Mouse (Mus musculus): Measurements from ENCODE around the gene Slc11a1. TPM values are rescaled to one million over a fixed set of nuclear protein-coding genes. Genes with fewer than 3 reads are reported as not detected.

Gene Slc11a1
- polyA plus RNA-seq, 1 experiment, result 1.0 TPM

DNA sequence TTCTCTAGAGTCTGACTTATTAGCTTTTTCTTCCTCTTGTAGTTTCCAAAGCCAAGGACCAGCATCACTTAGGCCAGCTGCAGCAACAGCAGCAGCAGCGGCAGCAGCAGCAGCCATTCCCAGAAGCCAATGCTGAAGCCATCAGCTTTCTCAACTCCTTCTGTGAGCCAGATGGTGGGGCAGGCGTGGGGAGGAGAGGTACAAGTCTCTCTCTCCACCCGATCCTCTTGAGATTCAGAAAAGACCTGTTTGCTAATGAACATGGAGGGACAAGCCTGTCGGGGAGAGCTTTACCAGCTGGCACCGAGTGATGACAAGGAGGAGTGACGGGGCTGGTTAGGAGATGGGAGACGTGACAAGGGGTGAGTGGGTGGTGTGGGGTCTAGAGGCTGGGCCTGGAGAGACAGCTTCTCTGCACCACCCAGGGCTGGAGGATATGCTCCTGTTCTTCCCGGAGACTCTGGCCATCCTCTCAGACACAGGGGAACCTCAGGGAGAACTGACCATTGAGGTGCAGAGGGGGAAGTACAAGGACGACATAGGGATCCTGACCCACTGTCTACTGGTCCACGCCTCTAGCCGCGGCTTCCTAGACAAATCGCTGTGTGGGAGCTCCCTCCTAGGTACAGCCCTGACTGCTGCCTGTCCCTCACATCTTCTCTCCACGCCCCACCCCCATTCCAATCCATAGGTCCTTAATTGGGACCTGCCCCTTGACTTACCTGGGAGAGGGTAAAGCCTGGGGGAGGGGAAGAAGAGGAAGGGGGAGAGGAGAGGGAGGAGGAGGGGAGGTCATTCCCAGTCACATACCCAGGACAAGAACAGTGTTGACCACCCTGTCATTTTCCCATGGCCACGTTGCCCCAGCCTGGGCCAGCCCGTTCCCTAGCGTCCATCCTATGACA lies 12.4 kb upstream of the Slc11a1 start:
- TF ChIP-seq MYOD1 (IDR thresholded peaks at IDR 0.05; ENCODE audit: control insufficient read depth in 1 of 3, insufficient read length in 2 of 3, low read depth in 2 of 3), result no peak
- no peak for TF ChIP-seq USF1 (IDR thresholded peaks at IDR 0.05; ENCODE audit: low read depth)
- no peak for TF ChIP-seq MYOG (IDR thresholded peaks at IDR 0.05; ENCODE audit: control insufficient read depth in 1 of 3, insufficient read depth in 1 of 3, insufficient read length in 2 of 3, low read depth in 2 of 3)
- no peak for TF ChIP-seq POLR2A (IDR thresholded peaks at IDR 0.05; ENCODE audit: insufficient read length, low read depth)
- no peak for TF ChIP-seq TCF3 (IDR thresholded peaks at IDR 0.05; ENCODE audit: insufficient read length, low read depth)
- no peak for TF ChIP-seq SRF (IDR thresholded peaks at IDR 0.05; ENCODE audit: control insufficient read depth, insufficient read length, low read depth)
- H3K27me3 ChIP-seq (ENCODE audit: control insufficient read depth, insufficient read depth, insufficient read length), result no peaks in the 10 kb centered on the region
- no peak overlapping the region for H3K4me3 ChIP-seq
- no peak overlapping the region for H3ac ChIP-seq (ENCODE audit: control insufficient read depth, insufficient read length)
- H3K79me2 ChIP-seq (ENCODE audit: control insufficient read depth, insufficient read depth), result no peaks in the 10 kb centered on the region
- H3K36me3 ChIP-seq (ENCODE audit: control insufficient read depth, insufficient read depth), result no peaks in the 10 kb centered on the region
- H3K4me2 ChIP-seq (ENCODE audit: low read depth), result no peak overlapping the region

DNA sequence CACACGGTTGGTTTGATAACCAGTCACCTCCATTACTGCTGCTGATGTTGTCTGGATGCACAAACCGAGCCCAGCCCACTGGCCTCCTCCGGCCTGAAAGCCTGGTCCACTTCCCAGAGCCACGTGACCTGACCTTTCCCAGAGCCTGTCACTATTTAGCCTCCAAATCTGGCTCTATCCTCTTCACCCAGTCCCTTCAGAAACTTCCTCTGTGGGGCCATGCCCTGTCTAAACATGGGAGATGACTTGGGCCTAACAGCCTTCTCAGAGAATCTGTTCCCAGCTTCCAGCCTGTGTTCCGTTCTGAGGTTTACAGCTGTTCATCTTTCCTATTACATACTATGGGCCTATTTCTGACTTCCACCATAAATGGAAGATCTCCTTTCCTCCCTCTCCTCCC lies 11.6 kb upstream of the Slc11a1 start:
- Histone ChIP-seq H3K36me3 (ENCODE audit: control insufficient read depth, insufficient read depth) (no peaks in the 10 kb centered on the region), H3K4me3 (no peak overlapping the region), H3ac (ENCODE audit: control insufficient read depth, insufficient read length) (no peak overlapping the region), H3K79me2 (ENCODE audit: control insufficient read depth, insufficient read depth) (no peaks in the 10 kb centered on the region), H3K4me2 (ENCODE audit: low read depth) (no peak overlapping the region), H3K27me3 (ENCODE audit: control insufficient read depth, insufficient read depth, insufficient read length) (no peaks in the 10 kb centered on the region)
- TF ChIP-seq MYOG (IDR thresholded peaks at IDR 0.05; ENCODE audit: control insufficient read depth in 1 of 3, insufficient read depth in 1 of 3, insufficient read length in 2 of 3, low read depth in 2 of 3) (no peak), POLR2AphosphoS2 (IDR thresholded peaks at IDR 0.05; ENCODE audit: insufficient read length, low read depth) (no peak), REST (IDR thresholded peaks at IDR 0.05; ENCODE audit: insufficient read depth, insufficient read length) (no peak)

DNA sequence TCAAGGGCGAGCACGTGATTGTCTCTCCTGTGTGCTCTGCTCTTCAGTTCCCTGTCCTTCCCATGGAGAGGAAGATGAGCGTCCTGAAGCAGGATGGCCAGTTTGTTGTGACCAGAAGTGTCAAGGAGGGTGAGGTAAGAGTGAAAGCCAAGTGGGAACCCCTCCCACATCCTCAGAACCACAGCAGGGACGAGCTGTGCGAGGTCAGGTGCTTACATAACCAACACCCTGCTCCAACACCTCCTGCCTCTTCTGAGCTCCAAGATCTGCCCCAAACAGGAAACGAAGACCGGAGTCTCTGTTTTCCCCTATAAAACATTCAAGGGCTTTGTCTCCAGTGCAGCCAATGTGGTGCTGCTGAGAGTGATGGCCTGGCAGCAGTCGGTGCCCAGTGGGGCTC lies 10.7 kb upstream of the Slc11a1 start:
- no peaks in the 10 kb centered on the region for H3K27me3 ChIP-seq (ENCODE audit: control insufficient read depth, insufficient read depth, insufficient read length)
- no peaks in the 10 kb centered on the region for H3K36me3 ChIP-seq (ENCODE audit: control insufficient read depth, insufficient read depth)
- no peaks in the 10 kb centered on the region for H3K79me2 ChIP-seq (ENCODE audit: control insufficient read depth, insufficient read depth)
- TF ChIP-seq POLR2AphosphoS2 (IDR thresholded peaks at IDR 0.05; ENCODE audit: insufficient read length, low read depth), result no peak
- no peak for TF ChIP-seq E2F4 (IDR thresholded peaks at IDR 0.05; ENCODE audit: insufficient read depth)
- no peak for TF ChIP-seq MYOG (IDR thresholded peaks at IDR 0.05; ENCODE audit: control insufficient read depth in 1 of 3, insufficient read depth in 1 of 3, insufficient read length in 2 of 3, low read depth in 2 of 3)
- no peak for TF ChIP-seq MAX (IDR thresholded peaks at IDR 0.05; ENCODE audit: low read depth)
- TF ChIP-seq POLR2A (IDR thresholded peaks at IDR 0.05; ENCODE audit: insufficient read length, low read depth), result no peak
- no peak for TF ChIP-seq TCF12 (IDR thresholded peaks at IDR 0.05; ENCODE audit: insufficient read depth, poor library complexity, severe bottlenecking)
- TF ChIP-seq SRF (IDR thresholded peaks at IDR 0.05; ENCODE audit: control insufficient read depth, insufficient read length, low read depth), result no peak
- no peak for TF ChIP-seq TCF3 (IDR thresholded peaks at IDR 0.05; ENCODE audit: insufficient read length, low read depth)
- no peak for TF ChIP-seq USF1 (IDR thresholded peaks at IDR 0.05; ENCODE audit: low read depth)
- TF ChIP-seq REST (IDR thresholded peaks at IDR 0.05; ENCODE audit: insufficient read depth, insufficient read length), result no peak
- no peak for TF ChIP-seq CEBPB (IDR thresholded peaks at IDR 0.05; ENCODE audit: insufficient read depth, poor library complexity, severe bottlenecking)
- TF ChIP-seq MYOD1 (IDR thresholded peaks at IDR 0.05; ENCODE audit: control insufficient read depth in 1 of 3, insufficient read length in 2 of 3, low read depth in 2 of 3), result no peak
- no peak overlapping the region for H3K4me3 ChIP-seq
- no peak overlapping the region for H3ac ChIP-seq (ENCODE audit: control insufficient read depth, insufficient read length)
- H3K4me2 ChIP-seq (ENCODE audit: low read depth), result no peak overlapping the region

- TF ChIP-seq CEBPB (IDR thresholded peaks at IDR 0.05; ENCODE audit: insufficient read depth, poor library complexity, severe bottlenecking), result no peak
- no peak for TF ChIP-seq TCF3 (IDR thresholded peaks at IDR 0.05; ENCODE audit: insufficient read length, low read depth)
- no peak for TF ChIP-seq MAX (IDR thresholded peaks at IDR 0.05; ENCODE audit: low read depth)
- TF ChIP-seq E2F4 (IDR thresholded peaks at IDR 0.05; ENCODE audit: insufficient read depth), result no peak
- no peak for TF ChIP-seq POLR2AphosphoS2 (IDR thresholded peaks at IDR 0.05; ENCODE audit: insufficient read length, low read depth)
- TF ChIP-seq MYOD1 (IDR thresholded peaks at IDR 0.05; ENCODE audit: control insufficient read depth in 1 of 3, insufficient read length in 2 of 3, low read depth in 2 of 3), result no peak
- TF ChIP-seq MYOG (IDR thresholded peaks at IDR 0.05; ENCODE audit: control insufficient read depth in 1 of 3, insufficient read depth in 1 of 3, insufficient read length in 2 of 3, low read depth in 2 of 3), result no peak
- Histone ChIP-seq H3ac (ENCODE audit: control insufficient read depth, insufficient read length) (no peak overlapping the region), H3K36me3 (ENCODE audit: control insufficient read depth, insufficient read depth) (no peaks in the 10 kb centered on the region), H3K4me2 (ENCODE audit: low read depth) (no peak overlapping the region), H3K27me3 (ENCODE audit: control insufficient read depth, insufficient read depth, insufficient read length) (no peaks in the 10 kb centered on the region), H3K4me3 (no peak overlapping the region), H3K79me2 (ENCODE audit: control insufficient read depth, insufficient read depth) (no peaks in the 10 kb centered on the region)
Observed at GRCm38 (mm10) chr1:74367886-74368645, 6.9 kb upstream of the Slc11a1 start.

GRCm38 (mm10) chr1:74370040-74370439 lies 5.0 kb upstream of the Slc11a1 start:
- H3K4me3 ChIP-seq, result no peak overlapping the region
- no peaks in the 10 kb centered on the region for H3K79me2 ChIP-seq (ENCODE audit: control insufficient read depth, insufficient read depth)
- no peaks in the 10 kb centered on the region for H3K36me3 ChIP-seq (ENCODE audit: control insufficient read depth, insufficient read depth)
- TF ChIP-seq USF1 (IDR thresholded peaks at IDR 0.05; ENCODE audit: low read depth), result no peak
- no peak for TF ChIP-seq POLR2A (IDR thresholded peaks at IDR 0.05; ENCODE audit: insufficient read length, low read depth)
- no peak for TF ChIP-seq E2F4 (IDR thresholded peaks at IDR 0.05; ENCODE audit: insufficient read depth)
- no peak overlapping the region for H3ac ChIP-seq (ENCODE audit: control insufficient read depth, insufficient read length)
- H3K27me3 ChIP-seq (ENCODE audit: control insufficient read depth, insufficient read depth, insufficient read length), result no peaks in the 10 kb centered on the region
- no peak overlapping the region for H3K4me2 ChIP-seq (ENCODE audit: low read depth)

Data from myocyte (in vitro differentiated cells).